Mouse (Mus musculus): ENCODE results near the gene Ppp1cc.

DNA sequence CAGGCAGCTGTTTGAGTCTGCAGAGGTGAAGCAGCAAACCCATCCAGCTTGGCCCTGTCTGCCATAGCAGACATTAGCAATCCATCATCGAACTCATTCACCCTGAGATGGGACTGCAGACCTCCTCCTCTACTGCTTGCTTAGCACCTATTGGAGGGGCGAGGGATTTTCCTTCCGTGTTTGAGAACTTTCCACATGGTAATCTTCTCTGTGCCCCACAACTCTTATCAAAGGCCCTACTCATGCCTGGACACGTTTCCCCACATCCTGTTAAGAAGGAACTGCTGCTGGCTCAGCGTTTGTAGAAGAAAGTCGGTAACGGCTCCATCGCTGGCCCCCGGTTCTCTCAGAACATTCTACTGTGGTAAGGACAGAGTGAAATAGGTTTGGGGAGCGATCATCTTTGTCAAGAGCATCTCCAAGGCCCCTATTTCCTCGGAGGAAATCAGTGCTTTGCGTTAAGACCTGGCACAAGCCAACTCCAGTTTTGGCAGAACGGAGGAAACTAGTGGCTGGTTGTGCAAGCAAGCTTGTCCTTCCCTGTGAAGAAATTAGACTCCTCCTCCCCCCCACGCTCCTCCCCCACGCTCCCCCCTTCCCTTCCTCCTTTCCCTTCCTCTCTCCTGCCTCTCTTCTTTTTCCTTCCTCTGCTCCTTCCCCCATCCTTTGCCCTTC, 12.6 kb upstream of the Ppp1cc start:
- no peak for TF ChIP-seq CTCF (IDR thresholded peaks at IDR 0.05; ENCODE audit: low read depth)
- TF ChIP-seq EP300 (IDR thresholded peaks at IDR 0.05; ENCODE audit: low read depth), result 0 out of 2 replicates have a peak, but pooled peaks have one; percentile 31
